Mouse (Mus musculus): ENCODE measurements around the gene Gnb4.

- TF ChIP-seq CTCF (IDR thresholded peaks at IDR 0.05; ENCODE audit: low read depth, low read length), result no peak
- no peak for TF ChIP-seq POLR2A (IDR thresholded peaks at IDR 0.05; ENCODE audit: insufficient read depth, low read length)
Observed at GRCm38 (mm10) chr3:32642116-32642515, 25.7 kb upstream of the Gnb4 start.

Data from ES-Bruce4 (cell line).